Mouse (Mus musculus) neural tube, embryonic 11.5 days (tissue): ENCODE measurements at regions not wholly inside any gene's neighbourhood (a gene's known extent, or its start where the extent isn't known, plus 50 kb on each side); places are given as distances from the start of the nearest gene placed in this dataset.

Source experiments
- ATAC-seq: fragments of 200-750 bp; cut with Nextera tagmentation; 2 replicates; pipeline ENCODE4 v1.8.0; 2017; ENCODE audit warnings: moderate number of reproducible peaks, mild to moderate bottlenecking, moderate TSS enrichment, moderate library complexity; ENCODE audit not compliant: insufficient read depth, low FRiP score, low TSS enrichment
- DNase-seq: peaks from one replicate; pipeline ENCODE4 v3.0.0-alpha.2; 2015; ENCODE audit warnings: low spot score
- H3K27ac ChIP-seq: fragments of 300-500 bp; sonication (generic); 2 replicates; pipeline ENCODE4 v1.5.1; 2014; ENCODE audit warnings: low read depth, mild to moderate bottlenecking, low read length
- H3K27me3 ChIP-seq: fragments of 300-500 bp; sonication (generic); 2 replicates; pipeline ENCODE4 v1.6.1; 2014; ENCODE audit warnings: mild to moderate bottlenecking, low read length, mixed read lengths; ENCODE audit not compliant: control insufficient read depth, insufficient read depth
- H3K36me3 ChIP-seq: fragments of 300-500 bp; sonication (generic); 2 replicates; pipeline ENCODE4 v1.6.1; 2014; ENCODE audit warnings: mild to moderate bottlenecking, low read length, moderate library complexity, mixed read lengths; ENCODE audit not compliant: control insufficient read depth, insufficient read depth
- H3K4me1 ChIP-seq: fragments of 300-500 bp; sonication (generic); 2 replicates; pipeline ENCODE4 v1.6.1; 2014; ENCODE audit warnings: low read length, mixed read lengths; ENCODE audit not compliant: control insufficient read depth, insufficient read depth
- H3K4me2 ChIP-seq: fragments of 300-500 bp; sonication (generic); 2 replicates; pipeline ENCODE4 v1.6.1; 2014; ENCODE audit warnings: low read depth, mild to moderate bottlenecking, moderate library complexity
- H3K4me3 ChIP-seq: fragments of 300-500 bp; sonication (generic); 2 replicates; pipeline ENCODE4 v1.5.1; 2014; ENCODE audit warnings: low read depth, low read length
- H3K9ac ChIP-seq: fragments of 300-500 bp; sonication (generic); 2 replicates; pipeline ENCODE4 v1.6.1; 2014; ENCODE audit warnings: mild to moderate bottlenecking, low read length
- H3K9me3 ChIP-seq: fragments of 300-500 bp; sonication (generic); 2 replicates; pipeline ENCODE4 v1.6.1; 2016; ENCODE audit warnings: low read length; ENCODE audit not compliant: control insufficient read depth
- WGBS: fragments of 180-500 bp; shearing (Covaris S2); extraction: QIAGEN DNeasy Blood & Tissue Kit; methylation state at CpG from one replicate; pipeline ENCODE4 v1.1.7; 2014; 5-methylcytosine and 5-hydroxymethylcytosine counted together

GRCm38 (mm10) chr10:70336741-70337140, 91.8 kb downstream of the Slc16a9 start:
- Histone ChIP-seq H3K27me3 (no peaks in the 10 kb centered on the region), H3K9ac (no peak overlapping the region), H3K36me3 (no peaks in the 10 kb centered on the region), H3K4me3 (no peak overlapping the region), H3K4me1 (no peaks in the 10 kb centered on the region), H3K9me3 (peaks cover 6% of the 10 kb centered on the region; the same call in 1 of the 2 replicates), H3K27ac (no peak overlapping the region), H3K4me2 (no peak overlapping the region)
- ATAC-seq: no peak
- 68% methylated on average over 1 of the region's 1 CpGs for WGBS
- DNase-seq: no peak

GRCm38 (mm10) chr10:70359421-70359820, 80.9 kb upstream of the Fam13c start:
- no peaks in the 10 kb centered on the region for H3K4me1 ChIP-seq
- no peak overlapping the region for H3K4me2 ChIP-seq
- H3K27me3 ChIP-seq: no peaks in the 10 kb centered on the region
- no peak for ATAC-seq
- H3K27ac ChIP-seq: no peak overlapping the region
- no peaks in the 10 kb centered on the region for H3K9me3 ChIP-seq
- no peak for DNase-seq
- WGBS: 77% methylated on average over 5 of the region's 5 CpGs
- no peaks in the 10 kb centered on the region for H3K36me3 ChIP-seq
- H3K4me3 ChIP-seq: no peak overlapping the region
- H3K9ac ChIP-seq: no peak overlapping the region

GRCm38 (mm10) chr10:70359834-70360233, 80.4 kb upstream of the Fam13c start:
- ATAC-seq (no peak), DNase-seq (peak; percentile 32)
- Histone ChIP-seq H3K4me3 (no peak overlapping the region), H3K9me3 (no peaks in the 10 kb centered on the region), H3K4me1 (no peaks in the 10 kb centered on the region), H3K27me3 (no peaks in the 10 kb centered on the region), H3K27ac (no peak overlapping the region), H3K4me2 (no peak overlapping the region), H3K36me3 (no peaks in the 10 kb centered on the region), H3K9ac (no peak overlapping the region)
- 78% methylated on average over 7 of the region's 7 CpGs for WGBS

- no peak for ATAC-seq
- no peaks in the 10 kb centered on the region for H3K27me3 ChIP-seq
- H3K9ac ChIP-seq: no peak overlapping the region
- H3K36me3 ChIP-seq: no peaks in the 10 kb centered on the region
- H3K4me1 ChIP-seq: no peaks in the 10 kb centered on the region
- H3K4me3 ChIP-seq: no peak overlapping the region
- 80% methylated on average over 4 of the region's 4 CpGs for WGBS
- H3K9me3 ChIP-seq: no peaks in the 10 kb centered on the region
- no peak overlapping the region for H3K27ac ChIP-seq
- no peak overlapping the region for H3K4me2 ChIP-seq
- DNase-seq: peak; percentile 27
Measured at GRCm38 (mm10) chr10:70363054-70363453, 77.2 kb upstream of the Fam13c start.

- Histone ChIP-seq H3K4me2 (no peak overlapping the region), H3K36me3 (no peaks in the 10 kb centered on the region), H3K27ac (no peak overlapping the region), H3K4me1 (no peaks in the 10 kb centered on the region), H3K27me3 (no peaks in the 10 kb centered on the region), H3K9ac (no peak overlapping the region), H3K4me3 (no peak overlapping the region), H3K9me3 (no peaks in the 10 kb centered on the region)
- WGBS: 63% methylated on average over 14 of the region's 14 CpGs
- ATAC-seq (no peak), DNase-seq (no peak)
Measured at GRCm38 (mm10) chr10:70364218-70364975, 75.9 kb upstream of the Fam13c start.

GRCm38 (mm10) chr10:70364976-70365345, 75.3 kb upstream of the Fam13c start:
- Histone ChIP-seq H3K27me3 (no peaks in the 10 kb centered on the region), H3K9ac (no peak overlapping the region), H3K4me3 (no peak overlapping the region), H3K4me2 (no peak overlapping the region), H3K4me1 (no peaks in the 10 kb centered on the region), H3K9me3 (no peaks in the 10 kb centered on the region), H3K27ac (no peak overlapping the region), H3K36me3 (no peaks in the 10 kb centered on the region)
- no peak for ATAC-seq
- DNase-seq: no peak
- 91% methylated on average over 9 of the region's 9 CpGs for WGBS

GRCm38 (mm10) chr10:70365504-70365903, 74.8 kb upstream of the Fam13c start:
- Histone ChIP-seq H3K9me3 (no peaks in the 10 kb centered on the region), H3K27ac (no peak overlapping the region), H3K27me3 (no peaks in the 10 kb centered on the region), H3K4me3 (no peak overlapping the region), H3K36me3 (no peaks in the 10 kb centered on the region), H3K4me1 (no peaks in the 10 kb centered on the region), H3K9ac (no peak overlapping the region), H3K4me2 (no peak overlapping the region)
- WGBS: 93% methylated on average over 9 of the region's 9 CpGs
- ATAC-seq (no peak), DNase-seq (no peak)

- DNase-seq (no peak), ATAC-seq (no peak)
- Histone ChIP-seq H3K27ac (no peak overlapping the region), H3K4me2 (no peak overlapping the region), H3K36me3 (no peaks in the 10 kb centered on the region), H3K4me3 (no peak overlapping the region), H3K4me1 (no peaks in the 10 kb centered on the region), H3K9me3 (no peaks in the 10 kb centered on the region), H3K9ac (no peak overlapping the region), H3K27me3 (no peaks in the 10 kb centered on the region)
- WGBS: 75% methylated on average over 11 of the region's 11 CpGs
Measured at GRCm38 (mm10) chr10:70367866-70368265, 72.4 kb upstream of the Fam13c start.

GRCm38 (mm10) chr10:70368685-70369084, 71.6 kb upstream of the Fam13c start:
- no peak overlapping the region for H3K4me2 ChIP-seq
- no peaks in the 10 kb centered on the region for H3K4me1 ChIP-seq
- no peaks in the 10 kb centered on the region for H3K36me3 ChIP-seq
- DNase-seq: peak; percentile 61
- no peaks in the 10 kb centered on the region for H3K27me3 ChIP-seq
- H3K27ac ChIP-seq: no peak overlapping the region
- 33% methylated on average over 7 of the region's 7 CpGs for WGBS
- 0 out of 2 replicates have a peak, but pooled peaks have one; percentile 45 for ATAC-seq
- H3K4me3 ChIP-seq: no peak overlapping the region
- H3K9ac ChIP-seq: no peak overlapping the region
- H3K9me3 ChIP-seq: no peaks in the 10 kb centered on the region
